Mouse (Mus musculus): Measurements from ENCODE around the gene Col8a2.

Col8a2 gene

DNA sequence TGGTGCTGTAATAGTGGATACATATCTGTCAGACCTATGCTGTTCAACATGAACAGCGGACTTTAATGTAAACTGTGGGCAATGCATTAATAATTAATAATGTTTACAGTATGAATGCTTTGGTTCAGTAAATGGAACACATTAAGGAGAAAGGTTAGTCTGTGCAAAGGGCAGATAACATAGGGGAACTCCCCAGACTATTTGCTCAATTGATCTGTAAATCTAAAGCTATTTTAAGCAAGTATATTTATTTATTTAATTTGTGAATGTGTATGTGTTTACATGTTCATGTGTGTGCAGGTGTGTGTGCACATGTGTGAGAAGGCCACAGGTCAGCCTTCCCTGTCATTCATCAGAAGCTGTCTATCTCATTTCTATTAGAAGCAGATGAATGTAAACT is 73.5 kb downstream of the Col8a2 start:
- no peak for DNase-seq
